Mouse (Mus musculus) heart, postnatal 14 days (tissue): ENCODE measurements at regions not wholly inside any gene's neighbourhood (a gene's known extent, or its start where the extent isn't known, plus 50 kb on each side); places are given as distances from the start of the nearest gene placed in this dataset.

ENCODE experiments used
- DNase-seq, 2 experiments: peaks; one replicate each; pipeline ENCODE4 v3.0.0; 2021 to 2022
- intact Hi-C: fragments of 180-260 bp; cut with DNase I; formaldehyde crosslinking; loops from one replicate; pipeline ENCODE4 v1.15.1; 2025

DNA sequence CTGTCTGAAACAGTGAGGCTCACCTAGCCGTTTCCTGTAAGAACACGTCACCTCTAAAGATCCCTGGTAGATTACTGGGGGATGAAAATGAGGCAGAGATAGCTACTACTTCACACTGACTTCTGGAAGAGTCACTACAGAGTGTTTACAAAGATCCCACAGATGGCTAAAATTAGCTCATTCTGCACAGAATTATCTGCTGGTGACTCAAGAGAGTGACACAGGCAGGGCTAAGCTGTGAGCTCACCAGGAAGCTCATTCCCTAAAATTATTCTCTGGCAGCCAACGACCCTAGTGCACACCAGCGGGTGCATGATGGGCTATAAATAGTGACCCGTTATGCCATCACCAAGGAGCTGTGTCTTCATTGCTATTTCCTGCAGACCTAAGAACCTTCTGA, 53.2 kb upstream of the Ddah1 start:
- intact Hi-C loops, result loop anchor here (5.0 kb wide), 1 partner anchor 58 kb away; the partner anchor contains the start of gene Ccn1
- peak in 1 of 2 experiments; percentile 24 for DNase-seq

DNA sequence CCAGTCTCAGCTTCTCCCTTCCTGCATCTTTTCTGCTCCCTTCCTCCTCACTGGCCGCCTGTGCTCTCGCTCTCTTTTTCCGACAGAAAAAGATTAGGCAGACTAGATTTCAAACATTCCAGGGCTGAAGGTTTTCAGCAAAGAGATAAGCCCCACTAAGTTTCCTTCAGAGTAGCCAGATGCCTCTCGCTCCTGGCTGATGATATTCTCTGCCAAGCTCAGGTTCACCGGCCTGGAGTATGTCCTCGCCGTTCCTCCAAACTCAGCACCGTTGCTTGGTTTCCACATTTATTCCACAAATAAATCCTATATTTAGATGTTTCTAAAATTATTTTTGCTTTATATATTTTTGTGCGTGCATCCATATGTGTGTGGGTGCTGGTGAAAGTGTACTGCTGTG, 54.3 kb upstream of the Ccn1 start:
- intact Hi-C loops, result no loop called here

DNA sequence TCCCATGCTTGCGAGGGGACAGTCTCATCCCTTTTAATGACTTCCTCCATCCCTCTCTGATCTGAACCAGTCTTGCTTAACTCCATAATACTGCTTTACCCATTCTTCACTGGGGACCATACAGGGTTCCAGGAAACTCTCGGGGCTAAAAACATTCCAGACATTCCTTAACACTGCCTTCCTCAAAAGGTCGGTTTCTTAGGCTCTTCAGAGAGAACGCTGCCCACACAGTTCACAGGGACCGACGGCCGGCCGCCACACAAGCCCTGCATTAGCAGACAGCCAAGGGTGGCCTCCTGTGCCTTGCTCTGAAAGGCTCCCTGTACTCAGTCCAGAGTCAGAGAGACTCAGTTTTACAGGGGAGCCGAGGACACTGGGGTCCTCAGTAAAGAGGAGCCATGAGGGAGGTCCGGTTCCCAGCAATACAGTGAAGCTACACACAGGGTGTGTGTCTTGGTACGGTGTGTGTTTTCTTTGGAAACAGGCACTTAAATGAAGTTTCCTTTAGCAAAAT, 53.7 kb upstream of the Ccn1 start:
- intact Hi-C loops, result no loop called here
- peak in 1 of 2 experiments; percentile 12 for DNase-seq

More for the DNA sequence above, 54.3 kb upstream of the Ccn1 start:
- DNase-seq, result no peak

DNA sequence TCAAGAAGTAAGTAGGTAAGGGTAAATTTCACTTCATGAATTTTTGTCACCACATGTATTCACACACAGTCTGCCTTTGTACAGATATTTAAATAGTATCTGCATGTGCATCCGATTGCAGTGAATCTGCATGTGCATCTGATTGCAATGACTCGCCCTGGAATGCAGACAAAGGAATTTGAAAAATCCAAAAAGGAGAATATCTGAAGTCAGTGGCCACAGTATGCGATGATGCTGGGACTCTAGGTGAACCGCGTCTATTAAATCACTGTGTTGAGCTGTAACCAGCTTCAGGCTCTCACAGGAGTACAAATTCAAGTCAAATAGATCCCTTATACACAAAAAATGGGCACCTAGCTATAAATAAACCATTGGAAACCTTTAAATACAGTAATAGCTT, 53.0 kb upstream of the Ccn1 start:
- intact Hi-C loops, result no loop called here
- DNase-seq, result no peak

DNA sequence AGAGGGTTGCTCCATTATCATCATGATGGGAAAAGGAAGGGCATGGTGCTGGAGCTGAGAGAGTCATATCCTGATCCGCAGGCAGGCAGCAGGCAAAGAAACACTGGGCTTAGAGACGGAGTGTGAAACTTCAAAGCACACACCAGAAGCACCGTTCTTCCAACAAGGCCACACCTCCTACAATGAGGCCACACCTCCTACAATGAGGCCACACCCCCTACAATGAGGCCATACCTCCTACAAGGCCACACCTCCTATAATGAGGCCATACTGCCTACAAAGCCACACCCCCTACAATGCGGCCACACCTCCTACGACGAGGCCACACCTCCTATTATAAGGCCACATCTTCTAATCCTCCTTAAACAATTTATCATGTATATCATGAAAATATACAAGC, 52.2 kb upstream of the Ccn1 start:
- intact Hi-C loops, result no loop called here
- DNase-seq, result no peak
